Mouse (Mus musculus) lung, adult 2 months (tissue): ENCODE measurements around the gene Dnttip1.

Experiments
- CTCF ChIP-seq: fragments of 200-500 bp; IDR thresholded peaks from 2 replicates; pipeline ENCODE4 v1.5.1; 2011; ENCODE audit warnings: mild to moderate bottlenecking, low read length, control low read depth; ENCODE audit not compliant: insufficient read depth
- POLR2A ChIP-seq: fragments of 200-500 bp; IDR thresholded peaks from 2 replicates; pipeline ENCODE4 v1.6.1; 2011; ENCODE audit warnings: low read depth, mild to moderate bottlenecking, control low read depth, low read length, borderline replicate concordance; ENCODE audit errors: extremely low read depth

GRCm38 (mm10) chr2:164767812-164768540, 22.2 kb downstream of the Dnttip1 start:
- TF ChIP-seq CTCF = no peak
- no peak for TF ChIP-seq POLR2A
